Mouse (Mus musculus) thymus, adult 2 months (tissue): ENCODE measurements around the gene Fscn3. TPM values are rescaled to one million over a fixed set of nuclear protein-coding genes. Genes with fewer than 3 reads are reported as not detected.

ENCODE experiments used
- DNase-seq: peaks from one replicate; pipeline ENCODE4 v3.0.0; 2021
- H3K27ac ChIP-seq: fragments of 200-500 bp; 2 replicates; pipeline ENCODE4 v1.5.1; 2012; ENCODE audit warnings: low read length, control low read depth; ENCODE audit not compliant: control insufficient read depth, insufficient read depth
- H3K27me3 ChIP-seq: fragments of 200-500 bp; 2 replicates; pipeline ENCODE4 v1.6.1; 2012; ENCODE audit warnings: mild to moderate bottlenecking, low read length, moderate library complexity, mixed read lengths; ENCODE audit not compliant: control insufficient read depth, insufficient read depth
- H3K36me3 ChIP-seq: fragments of 200-500 bp; 2 replicates; pipeline ENCODE4 v1.6.1; 2012; ENCODE audit warnings: mild to moderate bottlenecking, low read length, moderate library complexity; ENCODE audit not compliant: control insufficient read depth, insufficient read depth
- H3K4me1 ChIP-seq: fragments of 200-500 bp; replicated peaks from 2 replicates; pipeline ENCODE4 v1.6.1; 2012; ENCODE audit warnings: low read length; ENCODE audit not compliant: control insufficient read depth, insufficient read depth
- H3K4me3 ChIP-seq: fragments of 200-500 bp; 2 replicates; pipeline ENCODE4 v1.5.1; 2012; ENCODE audit warnings: mild to moderate bottlenecking, low read length, control low read depth, moderate library complexity; ENCODE audit not compliant: control insufficient read depth, insufficient read depth
- CTCF ChIP-seq: fragments of 200-500 bp; IDR thresholded peaks from 2 replicates; pipeline ENCODE4 v1.5.1; 2012; ENCODE audit warnings: mild to moderate bottlenecking, control low read depth, low read length, moderate library complexity, borderline replicate concordance; ENCODE audit not compliant: control insufficient read depth, poor library complexity, insufficient read depth; ENCODE audit errors: extremely low read depth
- POLR2A ChIP-seq: fragments of 200-500 bp; IDR thresholded peaks from 2 replicates; pipeline ENCODE4 v1.6.1; 2012; ENCODE audit warnings: mild to moderate bottlenecking, low read length, control low read depth, moderate library complexity; ENCODE audit not compliant: control insufficient read depth, poor library complexity, insufficient read depth; ENCODE audit errors: extremely low read depth
- WGBS: fragments of 180-500 bp; shearing (Covaris S2); methylation state at CpG from one replicate; pipeline ENCODE4 v1.1.7; 2018; 5-methylcytosine and 5-hydroxymethylcytosine counted together
- polyA plus RNA-seq: library from polyadenylated mRNA; depleted of rRNA; stranded (reverse); fragments of >200 nt; gene quantifications from 2 replicates; pipeline ENCODE4 v1.2.3, GENCODE M21; 2012; rRNA removed

Fscn3 gene
- 0.19 TPM in 1 of 2 replicates, not detected in the other for polyA plus RNA-seq

- peaks cover 20% of the 10 kb centered on the region for H3K4me1 ChIP-seq
- no peak for TF ChIP-seq POLR2A
- no peak for TF ChIP-seq CTCF
- peaks cover 5% of the 10 kb centered on the region; the same call in 1 of the 2 replicates for H3K36me3 ChIP-seq
- DNase-seq = peak; percentile 70
- WGBS = 61% methylated on average over 3 of the region's 3 CpGs
- peak within 1 kb of the TSS; percentile 70; the same call in 1 of the 2 replicates for H3K27ac ChIP-seq
- no peaks in the 10 kb centered on the region for H3K27me3 ChIP-seq
- no peak within 1 kb of the TSS for H3K4me3 ChIP-seq
Measured at GRCm38 (mm10) chr6:28427096-28427839, at the start of gene Fscn3. Gene Fscn3, plus strand, starts transcription at chr6:28427789.

- DNase-seq = no peak
- no peak overlapping the region for H3K4me3 ChIP-seq
- H3K36me3 ChIP-seq = no peaks in the 10 kb centered on the region
- TF ChIP-seq POLR2A = no peak
- no peak for TF ChIP-seq CTCF
- no peaks in the 10 kb centered on the region for H3K4me1 ChIP-seq
- 27% methylated on average over 4 of the region's 4 CpGs for WGBS
- no peak overlapping the region for H3K27ac ChIP-seq
- no peaks in the 10 kb centered on the region for H3K27me3 ChIP-seq
Measured at GRCm38 (mm10) chr6:28381983-28382382, 45.6 kb upstream of the Fscn3 start.

- no peak for TF ChIP-seq CTCF
- no peak for TF ChIP-seq POLR2A
- Histone ChIP-seq H3K27me3 (no peaks in the 10 kb centered on the region), H3K4me1 (no peaks in the 10 kb centered on the region), H3K4me3 (no peak overlapping the region), H3K27ac (no peak overlapping the region), H3K36me3 (no peaks in the 10 kb centered on the region)
- 83% methylated on average over 3 of the region's 3 CpGs for WGBS
- no peak for DNase-seq
Measured at GRCm38 (mm10) chr6:28385169-28385568, 42.4 kb upstream of the Fscn3 start.

GRCm38 (mm10) chr6:28389038-28389437 is 38.6 kb upstream of the Fscn3 start:
- Histone ChIP-seq H3K27ac (no peak overlapping the region), H3K4me1 (no peaks in the 10 kb centered on the region), H3K4me3 (no peak overlapping the region), H3K27me3 (no peaks in the 10 kb centered on the region), H3K36me3 (no peaks in the 10 kb centered on the region)
- 93% methylated on average over 3 of the region's 3 CpGs for WGBS
- no peak for TF ChIP-seq POLR2A
- no peak for TF ChIP-seq CTCF
- no peak for DNase-seq

GRCm38 (mm10) chr6:28396051-28396852 is 31.3 kb upstream of the Fscn3 start:
- WGBS = 48% methylated on average over 15 of the region's 15 CpGs
- Histone ChIP-seq H3K4me3 (no peak overlapping the region), H3K4me1 (peaks cover 6% of the 10 kb centered on the region; the same call in 1 of the 2 replicates), H3K36me3 (no peaks in the 10 kb centered on the region), H3K27ac (no peak overlapping the region), H3K27me3 (no peaks in the 10 kb centered on the region)
- no peak for TF ChIP-seq CTCF
- no peak for TF ChIP-seq POLR2A
- no peak for DNase-seq

- no peak overlapping the region for H3K27ac ChIP-seq
- TF ChIP-seq CTCF (no peak), POLR2A (no peak)
- H3K27me3 ChIP-seq = no peaks in the 10 kb centered on the region
- no peaks in the 10 kb centered on the region for H3K36me3 ChIP-seq
- 4% methylated on average over 19 of the region's 19 CpGs for WGBS
- peak; percentile 24 for DNase-seq
- H3K4me1 ChIP-seq = peaks cover 6% of the 10 kb centered on the region; the same call in 1 of the 2 replicates
- peak overlapping the region; percentile 13 for H3K4me3 ChIP-seq
Measured at GRCm38 (mm10) chr6:28396853-28397457, 30.6 kb upstream of the Fscn3 start.
